Mouse (Mus musculus) bone marrow macrophage, adult 2 months (primary cell): ENCODE data around the gene Anks6. TPM values are rescaled to one million over a fixed set of nuclear protein-coding genes. Genes with fewer than 3 reads are reported as not detected.

Source experiments
- H3K27ac ChIP-seq: 2 replicates; pipeline ENCODE4 v1.5.1; 2012; ENCODE audit warnings: low read depth, low read length; ENCODE audit not compliant: insufficient read depth
- H3K4me1 ChIP-seq: 2 replicates; pipeline ENCODE4 v1.6.1; 2012; ENCODE audit warnings: low read length; ENCODE audit not compliant: control insufficient read depth, insufficient read depth
- H3K4me3 ChIP-seq: 2 replicates; pipeline ENCODE4 v1.5.1; 2012; ENCODE audit warnings: mild to moderate bottlenecking, low read length, moderate library complexity; ENCODE audit not compliant: insufficient read depth
- CTCF ChIP-seq: IDR thresholded peaks from 2 replicates; pipeline ENCODE4 v1.5.1; 2012; ENCODE audit warnings: low read depth, mild to moderate bottlenecking, low read length, moderate library complexity
- POLR2A ChIP-seq: IDR thresholded peaks from 2 replicates; pipeline ENCODE4 v1.6.1; 2012; ENCODE audit warnings: mild to moderate bottlenecking, low read depth, low read length, borderline replicate concordance
- polyA plus RNA-seq: library from polyadenylated mRNA; stranded (reverse); fragments of >200 nt; gene quantifications from 2 replicates; pipeline ENCODE4 v1.2.4, GENCODE M21; 2012; ENCODE audit not compliant: missing spikeins, insufficient read depth, insufficient read length

Anks6 gene
- polyA plus RNA-seq, 1 experiment = 2.4 TPM

DNA sequence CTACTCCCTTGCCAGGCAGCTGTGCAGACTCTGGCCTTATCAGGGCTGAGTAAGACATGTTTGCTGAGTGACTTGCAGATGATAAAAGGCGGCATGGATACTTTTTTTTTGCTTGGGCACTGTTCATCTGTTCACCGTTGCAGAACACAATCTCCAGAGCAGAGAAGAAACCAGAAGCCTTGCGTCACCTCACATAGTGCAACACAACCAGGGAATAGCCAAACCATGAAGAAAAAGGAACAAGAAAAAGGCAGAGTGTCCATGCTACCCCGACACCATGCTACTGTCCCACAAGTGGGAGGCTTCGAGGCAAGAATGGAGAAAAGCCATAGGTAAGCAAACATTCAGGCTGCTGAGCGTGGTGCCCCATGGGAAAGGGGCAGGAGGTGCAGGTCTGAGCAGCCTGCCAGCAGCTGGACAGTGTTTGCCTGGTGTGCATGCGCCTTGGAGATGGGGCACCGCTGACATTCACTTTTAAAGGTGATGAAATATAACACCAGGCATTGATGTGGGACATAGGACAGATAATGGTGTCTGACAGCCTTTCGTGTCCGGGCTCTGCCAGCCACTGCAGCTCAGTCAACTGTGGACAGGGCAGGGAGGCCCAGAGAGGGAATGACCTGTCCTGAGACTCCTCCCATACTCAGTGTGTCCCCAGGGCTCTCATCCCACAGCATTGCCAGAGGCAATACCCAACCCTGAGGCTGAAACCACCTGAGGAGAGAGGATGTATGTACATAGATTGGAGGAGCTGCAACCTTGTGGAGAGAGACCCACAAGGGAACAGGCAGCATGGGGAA is 34.2 kb downstream of the Anks6 start:
- no peak overlapping the region for H3K27ac ChIP-seq
- H3K4me3 ChIP-seq = no peak overlapping the region
- TF ChIP-seq CTCF = no peak
- TF ChIP-seq POLR2A = no peak
- no peaks in the 10 kb centered on the region for H3K4me1 ChIP-seq

GRCm38 (mm10) chr4:47020563-47020962 is 36.7 kb downstream of the Anks6 start:
- Histone ChIP-seq H3K4me1 (peaks cover 5% of the 10 kb centered on the region), H3K27ac (no peak overlapping the region), H3K4me3 (no peak overlapping the region)
- no peak for TF ChIP-seq POLR2A
- peak; percentile 92 for TF ChIP-seq CTCF

- peak overlapping the region; percentile 19 for H3K27ac ChIP-seq
Measured at GRCm38 (mm10) chr4:47015156-47015555, 42.1 kb downstream of the Anks6 start.

GRCm38 (mm10) chr4:47012476-47012875 is 44.8 kb downstream of the Anks6 start:
- Histone ChIP-seq H3K4me3 (no peak overlapping the region), H3K4me1 (peaks cover 40% of the 10 kb centered on the region), H3K27ac (no peak overlapping the region)
- TF ChIP-seq CTCF = no peak

More at GRCm38 (mm10) chr4:47015156-47015555, 42.1 kb downstream of the Anks6 start:
- TF ChIP-seq CTCF (no peak), POLR2A (no peak)
- H3K4me3 ChIP-seq = no peak overlapping the region
- peaks cover 32% of the 10 kb centered on the region for H3K4me1 ChIP-seq

DNA sequence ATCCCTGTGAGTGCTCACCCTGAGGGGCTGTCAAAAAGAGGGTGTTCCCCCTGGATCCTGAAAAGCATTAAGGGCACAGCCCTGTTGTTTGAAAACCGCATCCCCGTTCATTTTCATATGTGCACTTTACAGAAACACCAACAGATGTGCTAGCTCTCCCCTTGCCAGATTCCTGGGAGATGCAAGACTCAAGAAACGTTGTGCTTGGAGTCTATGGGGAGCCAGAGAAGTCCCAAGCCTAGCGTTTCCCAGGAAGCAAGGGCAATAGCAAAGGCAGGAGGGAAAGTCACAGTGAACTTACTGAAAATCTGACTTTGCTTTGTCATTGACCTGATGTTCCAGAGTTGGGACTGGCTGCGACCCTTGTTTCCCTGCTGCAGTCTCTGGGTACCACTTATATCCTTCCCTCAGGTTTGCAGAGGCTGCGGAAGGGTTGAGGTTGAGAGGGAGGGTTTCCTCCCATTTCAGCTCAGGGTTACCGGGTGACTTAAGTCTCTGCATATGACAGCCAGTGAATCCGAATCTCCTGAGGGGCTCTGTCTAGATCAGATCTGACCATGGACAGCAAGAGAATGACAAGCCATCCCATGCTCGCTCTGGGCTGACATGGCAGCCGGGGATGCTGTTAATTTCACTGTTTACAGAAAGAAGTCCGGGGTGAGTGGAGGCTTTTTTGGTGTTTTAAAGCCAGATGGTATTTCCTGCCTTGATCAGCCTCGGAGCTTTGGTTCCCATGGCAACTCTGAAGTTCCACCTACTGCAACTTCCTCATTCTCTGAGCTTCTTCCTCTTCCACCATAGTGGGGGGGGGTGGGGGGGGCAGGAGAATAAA is 46.6 kb downstream of the Anks6 start:
- H3K27ac ChIP-seq = peak overlapping the region; percentile 88
- H3K4me1 ChIP-seq = peaks cover 35% of the 10 kb centered on the region
- peak overlapping the region; percentile 53 for H3K4me3 ChIP-seq

DNA sequence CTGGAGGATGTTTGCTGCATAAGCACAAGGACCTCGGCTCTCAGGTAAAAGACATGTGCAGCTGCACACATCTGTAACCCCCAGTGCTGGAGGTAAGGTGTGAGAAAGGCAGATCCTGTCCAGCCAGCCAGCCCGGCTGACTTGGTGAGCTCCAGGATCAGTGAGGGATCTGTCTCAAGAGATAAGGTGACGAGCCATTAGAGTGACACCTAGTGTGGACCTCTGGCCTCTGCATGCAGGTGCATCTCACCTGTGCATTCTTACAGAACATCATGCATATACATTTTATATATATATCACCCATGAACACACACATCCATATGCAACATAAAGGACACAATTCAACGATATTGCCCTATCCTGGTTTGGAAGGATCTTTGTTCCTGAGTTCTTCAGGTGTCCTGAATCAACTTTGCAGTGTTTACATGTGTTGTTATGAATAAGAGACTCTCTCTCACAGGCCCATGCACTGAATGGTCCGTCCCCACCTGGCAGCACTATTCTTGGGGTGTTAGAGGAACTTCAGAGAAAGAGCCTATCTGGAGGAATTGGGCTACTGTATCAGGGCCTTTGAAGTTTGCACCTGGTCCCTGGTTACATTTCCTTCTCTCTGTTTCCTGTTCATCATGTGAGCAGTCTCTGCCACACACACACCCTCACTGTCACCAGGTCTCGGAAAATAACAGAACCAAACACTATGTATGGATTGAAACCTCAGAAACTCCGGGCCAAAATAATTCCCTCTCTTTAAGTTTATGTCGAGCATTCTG is 56.4 kb downstream of the Anks6 start:
- Histone ChIP-seq H3K27ac (no peak overlapping the region), H3K4me1 (peaks cover 11% of the 10 kb centered on the region), H3K4me3 (no peak overlapping the region)
- TF ChIP-seq POLR2A = no peak
- TF ChIP-seq CTCF = no peak

More for the DNA sequence above, 46.6 kb downstream of the Anks6 start:
- TF ChIP-seq POLR2A (no peak), CTCF (no peak)

DNA sequence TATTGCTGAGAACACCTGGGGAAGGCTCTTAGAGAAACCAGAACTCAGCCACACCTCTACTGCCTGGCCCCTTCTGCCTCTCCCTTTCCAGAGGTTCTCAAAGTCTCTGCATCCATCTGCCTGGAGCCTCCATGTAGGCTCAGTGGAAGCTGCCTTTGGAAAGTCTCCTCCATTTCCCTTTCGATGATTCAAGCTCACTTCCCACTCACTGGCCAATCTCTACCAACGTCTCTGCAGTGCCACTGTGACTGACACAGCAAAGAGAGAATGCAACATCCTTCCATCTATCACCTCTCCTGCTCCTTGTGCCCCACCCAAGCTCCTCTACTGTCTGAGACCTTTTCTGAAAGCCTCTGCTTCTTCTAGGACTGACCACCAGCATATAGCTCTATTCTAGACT is 59.3 kb downstream of the Anks6 start:
- Histone ChIP-seq H3K27ac (no peak overlapping the region), H3K4me1 (no peaks in the 10 kb centered on the region), H3K4me3 (no peak overlapping the region)
- TF ChIP-seq CTCF (no peak), POLR2A (no peak)

DNA sequence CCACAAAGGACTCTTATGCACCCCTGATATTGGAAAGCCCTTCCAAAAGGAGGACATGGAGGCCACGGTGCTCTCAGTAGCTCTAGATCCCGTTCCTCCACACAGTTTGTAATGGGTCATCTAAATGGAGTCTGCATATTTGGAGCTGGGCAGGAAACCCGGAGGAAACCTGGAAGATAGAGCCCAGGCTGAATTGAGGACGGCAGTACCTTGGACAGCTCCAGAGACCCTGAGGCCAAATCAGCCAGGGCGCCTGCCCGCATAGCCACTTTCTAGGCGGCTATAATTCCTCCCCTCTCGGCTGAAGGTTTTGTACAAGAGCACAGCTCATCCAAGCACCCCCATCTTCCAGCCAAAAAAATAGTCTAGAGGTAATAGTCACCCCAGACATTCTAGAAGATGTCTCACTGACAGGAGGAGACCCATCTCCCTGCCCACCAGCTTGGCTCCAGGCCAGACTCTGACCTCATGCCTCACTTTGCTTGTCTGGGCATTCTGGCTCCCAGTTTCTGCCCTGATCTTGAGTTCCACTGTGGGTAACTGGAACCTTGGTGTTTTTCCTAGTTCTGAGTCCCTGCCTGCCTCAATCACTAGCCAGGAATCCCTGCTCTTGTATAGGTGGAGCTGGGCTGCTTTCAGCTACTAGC is 64.3 kb downstream of the Anks6 start:
- TF ChIP-seq POLR2A (no peak), CTCF (no peak)
- Histone ChIP-seq H3K27ac (no peak overlapping the region), H3K4me3 (no peak overlapping the region), H3K4me1 (no peaks in the 10 kb centered on the region)

GRCm38 (mm10) chr4:46991959-46992316 is 65.3 kb downstream of the Anks6 start:
- Histone ChIP-seq H3K4me1 (no peaks in the 10 kb centered on the region), H3K4me3 (no peak overlapping the region), H3K27ac (no peak overlapping the region)
- TF ChIP-seq POLR2A = no peak
- no peak for TF ChIP-seq CTCF
